Mouse (Mus musculus): ENCODE data around the gene Zbtb8os. TPM values are rescaled to one million over a fixed set of nuclear protein-coding genes. Genes with fewer than 3 reads are reported as not detected.
A peak's percentile ranks its signal among the peaks of the same experiment; 100 is the strongest.

Zbtb8os gene
- polyA plus RNA-seq, 1 experiment from 2014 or later = 42.7 TPM

- Histone ChIP-seq H3K36me3 (ENCODE audit: control insufficient read depth, insufficient read depth, low read length) (no peaks in the 10 kb centered on the region), H3K4me1 (replicated peaks; ENCODE audit: control insufficient read depth, insufficient read depth, low read length) (no peaks in the 10 kb centered on the region), H3K27me3 (ENCODE audit: control insufficient read depth, insufficient read depth, low read length) (no peaks in the 10 kb centered on the region; the same call in 1 of the 2 replicates), H3K9me3 (ENCODE audit: control insufficient read depth, low read length) (no peaks in the 10 kb centered on the region), H3K9ac (ENCODE audit: low read depth, low read length) (peak overlapping the region; percentile 84), H3K4me2 (replicated peaks; ENCODE audit: low read depth, low read length) (peak overlapping the region; percentile 60), H3K4me3 (ENCODE audit: low read depth, low read length) (peak overlapping the region; percentile 65), H3K27ac (ENCODE audit: low read depth, low read length) (peak overlapping the region; percentile 79)
- WGBS = under 1% methylated on average over 48 of the region's 68 CpGs
- ATAC-seq (ENCODE audit: low FRiP score) (peak; percentile 59; the same call in 1 of the 2 replicates), DNase-seq (ENCODE audit: low spot score) (peak; percentile 73)
Measured at GRCm38 (mm10) chr4:129376961-129377545, 41.6 kb downstream of the Zbtb8os start.

GRCm38 (mm10) chr4:129377601-129378390 is 42.3 kb downstream of the Zbtb8os start, which contains the start of gene Zbtb8a:
Gene Zbtb8a (minus strand): TSS chr4:129378116.
- DNase-seq (ENCODE audit: low spot score) (peak; percentile 83), ATAC-seq (ENCODE audit: low FRiP score) (peak; percentile 81; the same call in 1 of the 2 replicates)
- peak within 1 kb of the TSS; percentile 84 for H3K9ac ChIP-seq (ENCODE audit: low read depth, low read length)
- H3K4me1 ChIP-seq (replicated peaks; ENCODE audit: control insufficient read depth, insufficient read depth, low read length) = no peaks in the 10 kb centered on the region
- H3K27ac ChIP-seq (ENCODE audit: low read depth, low read length) = peak within 1 kb of the TSS; percentile 79
- 2% methylated on average over 57 of the region's 65 CpGs for WGBS
- H3K36me3 ChIP-seq (ENCODE audit: control insufficient read depth, insufficient read depth, low read length) = no peaks in the 10 kb centered on the region
- H3K4me3 ChIP-seq (ENCODE audit: low read depth, low read length) = peak within 1 kb of the TSS; percentile 65
- H3K9me3 ChIP-seq (ENCODE audit: control insufficient read depth, low read length) = no peaks in the 10 kb centered on the region
- peak within 1 kb of the TSS; percentile 60 for H3K4me2 ChIP-seq (replicated peaks; ENCODE audit: low read depth, low read length)
- H3K27me3 ChIP-seq (ENCODE audit: control insufficient read depth, insufficient read depth, low read length) = no peaks in the 10 kb centered on the region; the same call in 1 of the 2 replicates

- no peaks in the 10 kb centered on the region for H3K4me1 ChIP-seq (replicated peaks; ENCODE audit: control insufficient read depth, insufficient read depth, low read length)
- DNase-seq (ENCODE audit: low spot score) = no peak
- WGBS = 78% methylated on average over 3 of the region's 3 CpGs
Measured at GRCm38 (mm10) chr4:129379805-129380204, 44.3 kb downstream of the Zbtb8os start.

DNA sequence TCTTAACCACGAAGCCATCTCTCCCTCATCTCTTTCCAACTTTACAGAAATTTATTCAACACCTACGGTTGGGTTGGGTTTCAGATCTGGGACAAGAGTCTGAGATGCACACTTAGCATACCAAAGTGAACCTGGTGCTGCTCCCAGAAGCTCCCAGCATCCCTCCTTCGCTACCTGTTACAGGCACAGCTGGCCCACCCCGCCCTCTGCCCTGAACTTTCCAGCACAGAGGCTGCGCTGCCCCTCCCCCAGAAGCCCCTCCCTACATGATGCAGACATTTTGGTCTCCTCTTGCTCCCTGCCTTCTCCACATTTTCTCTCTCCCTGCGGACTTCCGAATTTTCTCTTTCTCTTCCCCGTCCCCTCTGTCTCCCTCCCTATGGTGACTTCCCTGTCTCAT is 45.7 kb downstream of the Zbtb8os start:
- no peaks in the 10 kb centered on the region for H3K4me1 ChIP-seq (replicated peaks; ENCODE audit: control insufficient read depth, insufficient read depth, low read length)
- H3K27me3 ChIP-seq (ENCODE audit: control insufficient read depth, insufficient read depth, low read length) = no peaks in the 10 kb centered on the region; the same call in 1 of the 2 replicates
- ATAC-seq (ENCODE audit: low FRiP score) (no peak), DNase-seq (ENCODE audit: low spot score) (no peak)
- no peak overlapping the region for H3K9ac ChIP-seq (ENCODE audit: low read depth, low read length)
- H3K9me3 ChIP-seq (ENCODE audit: control insufficient read depth, low read length) = no peaks in the 10 kb centered on the region
- 76% methylated on average over 8 of the region's 8 CpGs for WGBS
- H3K4me2 ChIP-seq (replicated peaks; ENCODE audit: low read depth, low read length) = no peak overlapping the region
- H3K36me3 ChIP-seq (ENCODE audit: control insufficient read depth, insufficient read depth, low read length) = no peaks in the 10 kb centered on the region
- H3K4me3 ChIP-seq (ENCODE audit: low read depth, low read length) = no peak overlapping the region
- no peak overlapping the region for H3K27ac ChIP-seq (ENCODE audit: low read depth, low read length)

More at GRCm38 (mm10) chr4:129379805-129380204, 44.3 kb downstream of the Zbtb8os start:
- H3K4me2 ChIP-seq (replicated peaks; ENCODE audit: low read depth, low read length) = no peak overlapping the region
- no peak overlapping the region for H3K4me3 ChIP-seq (ENCODE audit: low read depth, low read length)
- no peak overlapping the region for H3K9ac ChIP-seq (ENCODE audit: low read depth, low read length)
- H3K27ac ChIP-seq (ENCODE audit: low read depth, low read length) = no peak overlapping the region
- no peaks in the 10 kb centered on the region; the same call in 1 of the 2 replicates for H3K27me3 ChIP-seq (ENCODE audit: control insufficient read depth, insufficient read depth, low read length)
- no peaks in the 10 kb centered on the region for H3K9me3 ChIP-seq (ENCODE audit: control insufficient read depth, low read length)
- H3K36me3 ChIP-seq (ENCODE audit: control insufficient read depth, insufficient read depth, low read length) = no peaks in the 10 kb centered on the region
- no peak for ATAC-seq (ENCODE audit: low FRiP score)

DNA sequence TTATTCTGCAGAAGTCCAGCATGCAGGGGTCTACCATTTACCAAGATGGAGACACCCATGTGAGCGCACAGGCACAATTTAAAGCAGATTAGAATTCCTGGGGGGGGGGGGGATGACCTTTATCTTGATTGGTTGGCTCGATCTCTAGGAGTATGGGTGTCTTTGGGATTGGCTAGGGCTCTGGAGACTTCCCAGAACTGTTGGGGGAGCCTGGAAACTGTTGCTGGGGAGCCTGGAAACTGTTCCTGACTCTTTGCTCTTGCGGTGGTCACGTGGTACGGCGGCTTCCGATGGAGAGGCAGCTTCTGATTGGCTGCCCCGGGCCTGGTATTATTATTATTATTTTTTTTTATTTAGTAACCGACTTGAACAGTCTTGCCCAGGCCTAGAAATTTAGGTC is 46.5 kb downstream of the Zbtb8os start:
- 91% methylated on average over 9 of the region's 9 CpGs for WGBS
- Histone ChIP-seq H3K4me2 (replicated peaks; ENCODE audit: low read depth, low read length) (no peak overlapping the region), H3K27ac (ENCODE audit: low read depth, low read length) (no peak overlapping the region), H3K4me3 (ENCODE audit: low read depth, low read length) (no peak overlapping the region), H3K9me3 (ENCODE audit: control insufficient read depth, low read length) (no peaks in the 10 kb centered on the region), H3K27me3 (ENCODE audit: control insufficient read depth, insufficient read depth, low read length) (no peaks in the 10 kb centered on the region; the same call in 1 of the 2 replicates), H3K4me1 (replicated peaks; ENCODE audit: control insufficient read depth, insufficient read depth, low read length) (no peaks in the 10 kb centered on the region), H3K9ac (ENCODE audit: low read depth, low read length) (no peak overlapping the region), H3K36me3 (ENCODE audit: control insufficient read depth, insufficient read depth, low read length) (no peaks in the 10 kb centered on the region)
- no peak for ATAC-seq (ENCODE audit: low FRiP score)
- DNase-seq (ENCODE audit: low spot score) = no peak

- no peak for ATAC-seq (ENCODE audit: low FRiP score)
- Histone ChIP-seq H3K27ac (ENCODE audit: low read depth, low read length) (no peak overlapping the region), H3K4me2 (replicated peaks; ENCODE audit: low read depth, low read length) (no peak overlapping the region), H3K36me3 (ENCODE audit: control insufficient read depth, insufficient read depth, low read length) (no peaks in the 10 kb centered on the region), H3K4me1 (replicated peaks; ENCODE audit: control insufficient read depth, insufficient read depth, low read length) (no peaks in the 10 kb centered on the region), H3K9ac (ENCODE audit: low read depth, low read length) (no peak overlapping the region), H3K27me3 (ENCODE audit: control insufficient read depth, insufficient read depth, low read length) (no peaks in the 10 kb centered on the region; the same call in 1 of the 2 replicates), H3K4me3 (ENCODE audit: low read depth, low read length) (no peak overlapping the region), H3K9me3 (ENCODE audit: control insufficient read depth, low read length) (no peaks in the 10 kb centered on the region)
- DNase-seq (ENCODE audit: low spot score) = no peak
- WGBS = 92% methylated on average over 2 of the region's 2 CpGs
Measured at GRCm38 (mm10) chr4:129382488-129382887, 47.0 kb downstream of the Zbtb8os start.

GRCm38 (mm10) chr4:129383586-129383985 is 48.1 kb downstream of the Zbtb8os start:
- ATAC-seq (ENCODE audit: low FRiP score) (no peak), DNase-seq (ENCODE audit: low spot score) (no peak)
- Histone ChIP-seq H3K9me3 (ENCODE audit: control insufficient read depth, low read length) (no peaks in the 10 kb centered on the region), H3K27ac (ENCODE audit: low read depth, low read length) (no peak overlapping the region), H3K4me1 (replicated peaks; ENCODE audit: control insufficient read depth, insufficient read depth, low read length) (0 out of 2 replicates have a peak, but pooled peaks cover 3% of the 10 kb centered on the region), H3K36me3 (ENCODE audit: control insufficient read depth, insufficient read depth, low read length) (no peaks in the 10 kb centered on the region), H3K27me3 (ENCODE audit: control insufficient read depth, insufficient read depth, low read length) (no peaks in the 10 kb centered on the region; the same call in 1 of the 2 replicates), H3K9ac (ENCODE audit: low read depth, low read length) (no peak overlapping the region), H3K4me3 (ENCODE audit: low read depth, low read length) (no peak overlapping the region), H3K4me2 (replicated peaks; ENCODE audit: low read depth, low read length) (no peak overlapping the region)
- WGBS = 88% methylated on average over 3 of the region's 3 CpGs

DNA sequence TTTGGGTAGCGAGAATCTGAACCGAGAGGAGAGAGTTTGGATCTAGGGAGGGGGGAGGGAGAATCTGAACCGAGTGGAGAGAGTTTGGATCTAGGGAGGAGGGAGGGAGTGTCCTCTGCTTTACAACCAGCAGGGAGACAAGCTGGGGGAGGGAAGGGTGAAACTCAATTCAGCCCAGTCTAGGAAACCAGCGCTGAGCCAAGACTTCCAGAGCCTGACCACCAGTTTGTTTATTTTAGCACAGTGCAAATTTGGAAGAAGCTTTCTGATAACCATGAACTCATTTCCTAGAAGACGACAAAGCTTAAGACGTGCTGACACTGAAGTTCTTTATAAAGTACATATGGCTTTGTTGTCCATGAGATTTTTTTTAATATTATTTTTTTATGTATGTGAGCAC is 48.9 kb downstream of the Zbtb8os start:
- ATAC-seq (ENCODE audit: low FRiP score) = no peak
- 46% methylated on average over 6 of the region's 6 CpGs for WGBS

More for the DNA sequence above, 48.9 kb downstream of the Zbtb8os start:
- Histone ChIP-seq H3K27me3 (ENCODE audit: control insufficient read depth, insufficient read depth, low read length) (no peaks in the 10 kb centered on the region), H3K4me1 (replicated peaks; ENCODE audit: control insufficient read depth, insufficient read depth, low read length) (0 out of 2 replicates have a peak, but pooled peaks cover 3% of the 10 kb centered on the region), H3K9me3 (ENCODE audit: control insufficient read depth, low read length) (no peaks in the 10 kb centered on the region), H3K4me3 (ENCODE audit: low read depth, low read length) (no peak overlapping the region), H3K36me3 (ENCODE audit: control insufficient read depth, insufficient read depth, low read length) (no peaks in the 10 kb centered on the region), H3K9ac (ENCODE audit: low read depth, low read length) (no peak overlapping the region), H3K4me2 (replicated peaks; ENCODE audit: low read depth, low read length) (no peak overlapping the region), H3K27ac (ENCODE audit: low read depth, low read length) (no peak overlapping the region)
- DNase-seq (ENCODE audit: low spot score) = no peak

Measured in hindbrain, embryonic 11.5 days (tissue).